Mouse (Mus musculus) c-Kit-positive CD71-negative TER-119-negative erythroid progenitor cells, embryonic 14.5 days (primary cell): ENCODE results near the gene Rad23a.
A peak's percentile ranks its signal among the peaks of the same experiment; 100 is the strongest.

Experiments used
- DNase-seq: peaks from one replicate; pipeline ENCODE4 v3.0.0-alpha.2; 2013; ENCODE audit warnings: low read depth

The Rad23a gene

DNA sequence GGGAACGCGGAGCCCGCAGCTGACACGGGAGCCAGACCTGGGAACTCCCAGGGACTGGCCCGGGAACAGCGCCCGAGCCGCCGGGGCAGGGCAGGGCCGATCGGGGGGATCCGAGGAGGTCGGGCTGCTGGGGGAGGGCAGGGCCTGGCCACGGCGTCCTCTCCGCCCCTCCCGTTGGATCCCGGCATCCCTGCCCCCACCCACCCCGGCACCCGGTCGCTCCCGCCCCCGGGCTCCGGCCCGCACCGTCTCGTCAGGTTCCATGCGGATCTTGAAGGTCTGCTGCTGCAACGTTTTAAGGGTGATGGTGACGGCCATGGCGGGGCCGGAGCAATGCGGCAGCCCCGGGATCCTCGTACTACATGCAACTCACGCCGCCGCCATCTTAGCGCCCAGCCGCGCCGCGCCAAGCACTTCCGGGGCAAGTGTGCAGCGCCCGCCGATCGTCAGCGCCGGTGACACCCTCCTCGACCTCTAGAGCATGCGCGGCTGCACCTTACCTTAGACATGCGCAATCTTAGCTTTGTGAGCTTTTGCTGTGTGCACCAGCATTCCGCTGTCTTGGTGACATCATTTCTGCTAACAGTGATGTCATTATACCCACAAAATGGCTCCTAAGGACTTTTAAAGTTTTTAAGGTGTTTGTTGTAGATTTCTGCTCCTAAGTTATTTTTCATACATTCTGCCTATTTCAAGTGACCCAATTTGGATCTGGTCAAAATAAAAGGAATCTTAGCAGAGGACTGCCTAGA is at the start of gene Rad23a:
Gene Rad23a, minus strand, starts transcription at position 418 of the 752 bp plus-strand sequence.
- DNase-seq: peak; percentile 96

DNA sequence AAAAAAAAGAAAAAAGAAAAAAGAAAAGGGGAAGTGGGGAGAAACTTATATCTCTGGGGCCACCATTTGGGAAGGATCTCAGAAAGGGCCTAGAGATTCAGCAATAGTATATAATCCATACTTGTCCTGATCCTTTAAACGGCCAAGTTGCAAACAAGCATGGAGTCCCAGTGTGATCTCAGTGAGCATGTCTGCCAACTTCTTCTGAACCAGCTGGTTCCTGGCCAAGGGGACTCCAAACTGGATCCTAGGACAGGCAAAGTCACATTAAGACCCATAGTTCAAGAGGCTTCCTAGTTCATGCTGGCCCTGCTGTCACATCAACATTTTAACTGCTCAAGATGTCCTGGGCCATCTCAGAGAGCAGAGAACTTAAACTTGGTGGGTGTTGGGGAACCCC is 48.7 kb upstream of the Rad23a start:
- no peak for DNase-seq

DNA sequence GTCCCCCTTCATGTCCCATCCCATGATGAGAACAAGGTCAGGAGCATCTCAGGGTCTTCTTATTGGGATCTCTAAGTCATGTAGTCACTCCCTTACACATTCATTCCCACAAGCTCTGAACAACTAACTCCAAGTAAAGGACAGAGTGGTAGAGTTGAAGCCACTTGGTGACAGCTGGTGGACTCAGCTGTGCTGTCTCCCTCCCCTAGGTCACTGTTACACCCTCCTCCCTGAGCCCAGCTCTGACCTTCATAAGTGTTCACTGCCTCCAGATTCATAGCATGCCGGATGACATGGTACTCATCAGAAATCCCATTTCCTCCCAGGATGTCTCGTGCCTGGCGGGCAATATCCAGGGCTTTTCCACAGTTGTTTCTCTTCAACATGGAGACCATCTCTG is 47.8 kb upstream of the Rad23a start:
- DNase-seq: no peak

DNA sequence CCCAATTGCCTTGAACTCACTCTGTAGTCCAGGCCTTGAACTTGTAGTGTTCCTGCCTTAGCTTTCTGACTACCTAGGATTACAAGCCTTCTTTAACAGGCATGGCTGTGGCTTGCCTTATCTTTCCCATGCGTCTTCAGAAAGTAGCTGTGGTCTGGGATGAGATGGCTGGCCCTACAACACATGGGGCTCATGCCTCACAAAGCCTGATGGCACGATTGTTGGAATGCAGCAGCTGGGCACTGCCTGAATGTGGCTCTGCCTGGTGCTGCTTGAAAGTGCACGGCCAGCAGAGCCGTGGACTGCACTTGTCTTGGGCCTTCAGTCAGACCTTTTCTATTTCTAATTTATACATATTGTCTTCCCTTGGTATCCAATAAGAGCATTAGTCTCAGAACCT is 44.3 kb upstream of the Rad23a start:
- no peak for DNase-seq

DNA sequence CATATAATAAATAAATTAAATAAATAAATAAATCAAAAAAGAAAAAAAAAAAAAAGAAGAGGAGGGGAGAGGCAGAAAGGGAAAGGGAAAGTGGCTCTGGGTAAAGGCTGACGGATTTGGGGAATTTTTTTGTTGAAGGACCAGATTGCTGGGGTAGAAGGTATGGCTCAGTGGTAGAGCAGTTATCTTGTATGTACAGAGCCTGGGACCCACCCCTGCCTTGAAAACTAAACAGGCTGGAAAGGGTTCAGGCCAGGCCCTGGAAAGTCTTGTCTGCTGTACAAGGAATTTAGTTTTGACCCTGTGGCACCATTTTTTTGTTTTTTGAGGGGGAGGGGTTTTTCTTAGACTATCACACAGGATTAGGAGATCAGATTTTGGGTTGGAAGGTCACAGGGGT is 38.5 kb upstream of the Rad23a start:
- no peak for DNase-seq

DNA sequence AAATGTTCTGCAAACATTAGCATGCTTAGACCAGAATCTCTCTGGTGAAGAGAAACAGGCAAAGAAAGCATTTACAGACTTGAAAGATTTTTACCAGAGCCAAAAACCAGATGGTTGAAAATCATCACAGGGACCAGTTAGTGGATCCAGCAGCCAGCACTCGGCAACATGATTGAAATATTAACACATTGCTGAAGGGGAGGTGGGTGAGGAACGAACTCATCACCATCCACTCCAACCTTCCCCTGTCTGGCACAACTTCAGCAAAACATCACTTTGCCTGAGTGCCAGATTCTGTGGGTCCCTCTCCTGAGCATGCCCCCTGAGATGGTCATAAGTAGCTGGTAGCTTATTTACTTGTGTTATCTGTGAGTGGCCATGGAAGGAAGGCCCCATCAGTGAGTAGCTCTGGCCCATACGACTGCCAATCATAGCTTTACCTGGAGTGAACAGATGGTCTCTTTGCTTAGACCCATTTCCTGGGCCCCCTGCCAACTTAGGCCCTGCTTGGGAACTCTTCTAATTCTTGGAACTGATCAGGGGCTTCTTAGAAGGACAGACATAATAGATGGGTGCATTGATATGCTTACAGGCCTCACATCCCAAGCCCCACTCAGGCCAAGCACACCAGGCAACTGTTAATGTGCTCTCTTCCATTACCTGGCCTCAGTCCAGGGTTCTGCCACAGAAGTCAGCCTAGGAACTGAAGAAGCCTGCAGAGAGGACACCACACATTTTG is 37.0 kb upstream of the Rad23a start:
- no peak for DNase-seq

DNA sequence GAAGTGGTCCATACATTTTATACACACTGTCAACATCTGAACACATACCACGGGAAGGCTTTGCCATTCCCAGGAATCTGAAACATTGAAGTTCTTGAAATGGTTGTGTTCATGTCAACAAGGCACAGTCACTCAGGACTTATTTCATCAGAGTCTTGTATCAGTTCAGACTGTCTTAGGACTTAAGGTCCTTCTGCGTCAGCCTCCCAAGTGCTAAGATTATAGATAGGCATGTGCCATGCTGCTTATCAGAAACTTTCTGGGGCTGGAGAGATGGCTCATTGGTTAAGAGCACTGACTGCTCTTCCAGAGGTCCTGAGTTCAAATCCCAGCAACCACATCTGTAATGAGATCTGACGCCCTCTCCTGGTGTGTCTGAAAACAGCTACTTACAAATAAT is 33.9 kb upstream of the Rad23a start:
- DNase-seq: no peak

DNA sequence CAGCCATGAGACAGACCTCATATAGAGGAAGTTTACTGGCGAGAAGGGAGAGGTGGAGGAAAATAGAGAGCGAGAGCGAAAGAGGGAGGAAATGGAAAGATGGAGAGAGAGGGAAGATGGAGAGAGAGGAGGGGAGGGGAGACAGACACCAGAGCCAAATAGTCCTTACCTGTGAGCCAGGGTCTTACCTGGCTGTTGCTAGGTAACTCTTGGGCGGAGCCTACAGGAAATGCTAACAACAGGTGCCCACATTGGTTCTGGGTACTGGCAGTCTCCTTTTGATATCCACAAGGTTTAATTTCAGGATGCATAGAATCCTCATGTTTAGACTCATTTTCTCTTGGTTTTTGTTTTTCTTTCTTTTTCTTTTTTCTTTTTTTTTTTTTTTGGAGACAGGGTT is 32.6 kb upstream of the Rad23a start:
- DNase-seq: no peak

DNA sequence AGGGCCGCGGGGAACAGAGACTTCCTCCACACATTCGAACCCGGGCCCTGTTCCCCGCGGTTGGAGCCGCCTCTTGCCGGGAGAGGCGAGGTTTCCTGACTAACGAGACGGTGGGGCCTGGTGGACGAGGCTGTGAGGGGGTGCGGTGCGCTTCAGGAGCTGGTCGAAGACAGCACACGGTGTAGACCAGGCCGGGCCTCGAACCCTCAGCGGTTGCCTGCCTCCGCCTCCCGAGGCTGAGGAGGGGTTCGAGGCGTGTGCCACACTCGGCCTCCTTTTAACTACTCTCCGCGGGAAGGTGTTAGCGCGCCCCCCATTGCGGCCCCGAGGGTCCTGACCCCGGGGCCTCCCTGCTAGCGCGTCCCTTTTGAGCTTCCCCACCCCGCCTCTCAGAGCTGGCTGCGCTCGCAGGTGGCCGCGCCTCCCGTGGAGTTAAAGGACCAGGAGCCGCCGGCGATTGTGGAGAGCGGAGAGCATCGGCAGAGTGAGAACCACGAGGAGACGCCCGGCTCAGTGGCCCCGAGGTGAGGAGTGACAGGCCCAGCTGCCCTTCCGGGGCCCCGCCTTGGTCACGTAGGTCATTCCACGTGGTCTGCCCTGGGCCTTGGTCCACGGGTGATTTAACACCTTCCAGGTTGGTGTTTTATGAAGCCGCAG is 32.0 kb upstream of the Rad23a start:
- no peak for DNase-seq

DNA sequence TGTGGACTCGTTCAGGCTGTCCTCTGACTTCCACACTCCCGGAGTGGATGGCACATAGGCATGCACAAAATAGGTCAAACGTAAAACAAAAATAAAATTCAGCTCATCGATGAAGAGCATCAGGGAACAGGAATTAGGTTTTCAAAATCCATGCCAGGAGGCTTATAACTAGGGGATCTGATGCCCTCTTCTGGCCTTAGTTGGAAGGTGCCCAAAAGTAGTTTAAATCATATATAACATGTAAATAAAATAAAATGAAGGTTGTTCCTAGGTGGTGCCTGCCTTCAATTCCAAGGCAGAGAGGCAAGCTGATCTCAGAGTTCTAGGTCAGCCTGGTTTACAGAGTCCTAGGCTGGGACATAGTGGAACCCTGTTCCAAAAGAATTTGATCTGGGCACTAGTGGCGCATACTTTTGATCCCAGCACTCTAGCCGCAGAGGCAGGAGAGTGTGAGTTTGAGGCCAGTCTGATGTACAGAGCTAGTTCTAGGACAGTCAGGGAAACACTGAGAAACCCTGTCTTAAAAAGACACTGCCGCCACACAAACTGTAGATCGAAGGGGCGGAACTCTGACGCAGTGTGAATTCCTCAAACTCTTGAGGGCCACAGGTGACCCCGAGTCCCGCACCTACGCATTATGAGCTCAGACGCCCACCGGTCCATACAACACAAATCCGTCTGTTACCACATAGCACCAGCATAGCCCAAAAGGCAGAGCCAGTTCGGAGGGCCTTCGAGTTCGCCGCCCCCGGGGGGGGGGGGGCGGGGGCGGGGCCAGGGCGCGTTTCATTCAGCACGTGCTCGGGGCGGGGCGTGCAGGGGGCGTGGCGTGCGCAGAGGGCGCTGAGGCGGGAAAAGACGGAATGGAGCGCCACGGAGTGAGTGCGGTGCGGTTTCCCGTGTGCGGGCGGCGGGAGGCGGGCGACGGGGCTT is 31.2 kb upstream of the Rad23a start, which contains the start of gene Syce2:
Gene Syce2, plus strand, starts transcription at position 736 of the 933 bp plus-strand sequence.
- DNase-seq: peak; percentile 70

DNA sequence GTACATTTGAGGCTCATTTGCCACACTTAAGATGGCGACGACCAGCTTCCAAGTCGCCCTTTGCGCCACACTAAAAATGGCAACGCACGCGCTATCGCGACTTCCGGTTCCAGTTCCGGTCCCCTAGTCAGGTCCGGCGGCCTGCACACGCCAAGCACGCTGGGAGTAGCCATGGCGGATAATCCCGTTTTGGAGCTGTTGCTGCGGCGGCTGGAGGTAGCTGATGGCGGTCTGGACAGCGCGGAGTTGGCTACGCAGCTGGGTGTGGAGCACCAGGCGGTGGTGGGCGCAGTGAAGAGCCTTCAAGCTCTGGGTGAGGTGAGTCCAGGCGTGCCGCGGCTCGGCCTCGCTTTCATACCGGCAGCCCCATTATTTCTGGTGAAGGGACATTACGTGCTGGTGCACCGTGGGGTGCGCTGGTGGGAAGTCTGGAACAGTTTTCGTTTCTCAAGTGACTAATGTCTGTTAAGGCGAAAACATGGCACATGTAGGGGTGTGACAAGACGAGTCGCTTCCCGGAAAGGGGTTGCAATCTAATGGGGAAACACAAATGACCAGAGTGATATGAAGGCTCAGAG is 16.5 kb upstream of the Rad23a start, which contains the start of gene Farsa:
Gene Farsa, plus strand, starts transcription at position 126 of the 578 bp plus-strand sequence.
- peak; percentile 88 for DNase-seq

DNA sequence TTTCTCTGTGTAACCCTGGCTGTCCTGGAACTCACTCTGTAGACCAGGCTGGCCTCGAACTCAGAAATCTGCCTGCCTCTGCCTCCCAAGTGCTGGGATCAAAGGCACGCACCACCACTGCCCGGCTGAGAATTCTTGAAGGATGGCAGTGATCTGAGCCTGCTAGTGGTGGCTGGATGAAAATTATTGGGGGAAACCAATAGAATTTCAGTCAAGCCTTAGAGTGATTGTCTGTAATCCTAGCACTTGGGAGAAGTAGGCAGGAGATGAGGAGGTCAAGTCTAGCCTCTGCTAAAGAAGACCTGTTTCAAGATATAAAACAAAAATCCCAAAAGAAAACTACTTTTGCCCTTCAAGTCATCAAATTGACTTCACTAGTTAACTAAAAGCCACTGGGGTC is 16.0 kb upstream of the Rad23a start:
- DNase-seq: no peak

DNA sequence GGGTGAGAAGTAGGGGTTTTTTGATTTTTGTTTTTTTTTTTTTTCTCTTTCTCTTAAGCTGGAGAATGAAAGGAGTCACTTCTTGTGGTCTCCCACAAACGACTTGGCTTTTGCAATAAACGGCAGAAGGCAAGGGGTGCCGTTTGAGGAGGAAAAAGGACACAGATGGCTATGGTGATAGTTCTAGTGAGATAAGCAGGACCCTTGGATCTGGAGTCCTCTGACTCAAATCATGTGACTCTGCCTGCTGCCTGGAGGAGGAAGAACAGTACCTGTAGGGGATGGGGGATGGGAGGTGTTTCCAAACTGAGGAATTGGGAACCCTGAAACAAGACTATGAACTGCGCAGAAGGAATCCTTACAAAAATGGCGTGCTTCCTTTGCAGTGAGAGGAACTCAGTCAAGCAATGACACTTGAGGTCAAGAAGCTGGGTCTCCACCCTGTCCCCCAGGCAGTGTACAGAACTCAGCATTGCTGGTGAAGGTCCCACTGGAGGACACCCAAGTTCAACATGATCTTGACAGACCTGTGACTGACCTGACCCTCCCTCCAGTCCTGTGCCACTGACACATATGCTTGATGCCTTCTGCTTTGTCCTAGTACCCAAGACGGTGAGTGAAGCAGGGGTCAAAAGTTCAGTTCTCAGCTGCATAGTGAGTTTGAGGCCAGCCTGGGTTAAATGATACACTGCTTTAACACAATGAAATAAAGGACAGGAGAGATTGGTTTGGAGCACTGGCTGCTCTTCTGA is 7.4 kb upstream of the Rad23a start:
- DNase-seq: no peak

DNA sequence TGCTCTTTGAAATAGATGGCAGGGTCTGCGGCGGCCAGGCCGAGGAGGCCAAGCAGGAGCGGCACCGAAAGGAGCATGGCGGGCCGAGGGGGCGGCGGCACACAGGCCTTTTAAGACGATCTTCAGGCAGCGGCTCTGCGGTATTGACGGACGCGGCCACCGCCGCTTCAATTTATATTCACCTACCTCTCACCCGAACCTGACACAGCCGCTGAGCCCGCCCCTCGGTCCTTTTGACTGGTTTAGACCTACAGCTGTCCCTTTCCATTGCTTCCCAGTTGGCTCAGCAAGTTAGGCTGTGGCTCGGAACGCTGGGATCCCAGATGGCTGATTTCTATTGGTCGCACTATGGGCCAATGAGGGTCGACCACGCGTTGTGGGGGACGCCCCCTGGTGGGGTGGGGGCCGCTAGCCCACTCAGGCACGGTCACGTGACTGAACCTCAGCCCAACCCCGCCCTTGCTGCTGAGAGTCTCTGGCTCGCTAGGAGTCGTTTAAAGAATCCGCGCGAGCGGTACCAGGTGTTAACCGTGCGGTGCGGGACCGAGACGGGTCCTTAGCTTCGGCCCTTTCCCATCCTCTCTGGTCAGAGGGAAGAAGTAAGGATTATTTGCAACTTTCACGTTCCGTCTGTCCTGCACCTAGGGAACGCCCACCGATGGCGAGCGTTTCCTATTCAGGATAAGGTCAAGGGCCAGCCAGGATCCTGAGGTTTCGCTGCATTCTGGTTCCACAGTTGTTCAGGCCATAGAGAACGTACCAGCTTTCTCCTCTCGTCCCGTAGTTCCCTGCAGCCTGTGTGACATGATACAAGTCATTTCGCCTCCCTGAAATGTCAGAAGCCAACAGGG is 6.5 kb upstream of the Rad23a start, which contains the start of gene Calr:
Gene Calr, minus strand, starts transcription at position 213 of the 851 bp plus-strand sequence.
- peak; percentile 99 for DNase-seq

DNA sequence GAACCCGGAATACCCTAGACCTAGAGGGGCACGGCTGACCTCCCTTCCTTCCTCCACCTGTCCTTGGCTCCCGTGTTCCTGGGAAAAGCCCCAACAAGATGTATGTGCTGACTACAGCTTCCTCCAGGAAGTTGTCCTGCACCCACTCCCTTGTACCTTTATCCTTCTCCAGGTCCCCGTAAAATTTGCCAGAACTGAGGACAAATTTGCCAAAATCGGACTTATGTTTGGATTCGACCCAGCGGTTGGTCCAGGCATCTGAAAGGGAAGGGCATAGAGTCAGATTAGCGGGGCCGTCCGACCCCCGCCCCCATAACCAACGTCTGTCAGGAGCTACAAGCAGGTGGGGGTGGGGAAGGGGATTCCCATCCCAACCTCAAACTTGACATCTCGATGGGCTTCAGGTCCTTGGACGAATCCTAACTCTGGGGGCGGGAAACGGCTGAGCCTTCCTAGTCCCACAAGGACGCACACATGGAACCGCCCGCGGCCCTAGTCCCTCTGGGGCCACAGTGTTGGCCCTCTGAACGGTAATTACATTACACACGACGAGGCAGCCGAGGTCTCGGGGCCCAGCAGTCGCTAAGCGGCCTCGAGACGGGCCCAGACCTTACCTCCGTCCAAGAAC is 5.7 kb upstream of the Rad23a start:
- DNase-seq: no peak

DNA sequence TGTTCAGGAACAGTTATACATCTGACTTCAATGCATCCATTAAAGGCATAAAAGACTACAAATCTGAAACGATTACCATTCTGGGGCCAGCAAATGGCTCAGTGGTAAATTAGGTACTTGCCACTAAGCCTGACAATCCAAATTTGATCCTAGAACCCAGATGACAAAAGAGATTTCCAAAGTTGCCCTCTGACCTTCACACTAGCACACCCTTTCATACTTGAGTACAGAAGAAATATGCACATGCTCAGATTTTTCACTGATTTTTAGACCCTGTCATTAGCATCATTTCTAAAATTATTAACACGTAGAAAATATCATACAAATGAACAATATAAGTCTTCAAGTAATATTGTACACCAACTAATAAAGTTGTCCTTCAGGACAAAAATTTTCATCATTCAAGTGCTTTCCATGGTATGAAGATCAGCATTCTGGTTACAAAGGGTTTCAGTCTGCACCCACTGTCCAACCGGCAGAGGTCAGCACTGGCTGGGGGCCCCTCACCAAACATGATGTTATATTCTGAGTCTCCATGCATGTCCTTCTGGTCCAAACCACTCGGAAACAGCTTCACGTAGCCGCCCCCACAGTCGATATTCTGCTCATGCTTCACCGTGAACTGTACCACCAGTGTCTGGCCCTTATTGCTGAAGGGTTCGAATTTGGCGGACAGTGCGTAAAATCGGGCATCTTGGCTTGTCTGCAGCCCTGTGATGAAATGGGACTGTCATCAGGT is 5.1 kb upstream of the Rad23a start:
- no peak for DNase-seq

DNA sequence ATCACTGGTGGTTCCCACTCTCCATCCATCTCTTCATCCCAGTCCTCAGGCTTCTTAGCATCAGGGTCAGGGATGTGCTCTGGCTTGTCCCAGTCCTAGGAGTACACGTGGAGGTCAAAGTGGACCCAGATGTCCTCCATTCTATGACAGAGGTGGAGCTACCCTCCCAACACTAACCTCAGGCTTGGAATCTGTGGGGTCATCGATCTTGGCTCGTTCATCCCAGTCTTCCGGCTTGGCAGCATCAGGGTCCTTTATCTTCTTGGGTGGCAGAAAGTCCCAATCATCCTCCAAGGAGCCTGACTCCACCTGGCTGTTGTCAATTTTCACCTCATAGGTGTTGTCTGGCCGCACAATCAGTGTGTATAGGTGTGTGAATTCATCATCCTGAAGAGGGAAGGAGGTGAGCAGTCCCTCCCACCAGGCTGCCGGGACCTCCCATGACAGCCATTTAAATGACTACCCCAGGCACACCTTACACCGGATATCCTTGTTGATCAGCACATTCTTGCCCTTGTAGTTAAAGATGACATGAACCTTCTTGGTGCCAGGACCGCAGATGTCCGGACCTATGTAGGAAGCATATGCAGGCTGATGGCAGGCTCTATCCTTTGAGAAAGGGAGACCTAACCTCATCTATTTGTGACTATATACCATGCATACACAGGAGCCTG is 4.1 kb upstream of the Rad23a start:
- DNase-seq: no peak

DNA sequence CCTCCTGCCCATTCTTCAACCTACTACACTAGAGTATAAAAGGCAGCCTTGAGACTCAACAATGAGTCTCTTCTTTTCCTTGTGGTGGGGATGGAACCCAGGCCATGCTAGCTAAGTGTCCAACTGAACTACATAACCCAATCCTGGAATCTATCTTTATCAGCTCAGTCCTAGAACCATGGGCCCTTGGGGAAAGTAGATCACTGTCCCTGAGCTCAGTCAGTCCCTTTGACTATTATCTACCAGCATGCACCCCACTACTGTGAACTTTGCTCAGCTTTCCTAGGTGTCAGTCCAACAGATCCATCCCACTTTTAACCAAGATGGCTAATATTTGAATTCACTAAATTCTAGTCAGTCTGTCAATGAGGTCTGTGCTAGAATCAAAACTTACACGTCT is 1.0 kb upstream of the Rad23a start:
- no peak for DNase-seq
